Mouse (Mus musculus) right cerebral cortex, adult 2 months (tissue): ENCODE results near the gene Sos1.
"Not testable (repeated sequence)": the region's sequence is repeated elsewhere in the genome, so short reads cannot be mapped to it uniquely, and the experiment has no call there.

Source experiments
- DNase-seq, 2 experiments: peaks; one replicate each; pipeline ENCODE4 v3.0.0; 2021 to 2022; ENCODE audit warnings: low spot score in 2 of 2

Gene Sos1

DNA sequence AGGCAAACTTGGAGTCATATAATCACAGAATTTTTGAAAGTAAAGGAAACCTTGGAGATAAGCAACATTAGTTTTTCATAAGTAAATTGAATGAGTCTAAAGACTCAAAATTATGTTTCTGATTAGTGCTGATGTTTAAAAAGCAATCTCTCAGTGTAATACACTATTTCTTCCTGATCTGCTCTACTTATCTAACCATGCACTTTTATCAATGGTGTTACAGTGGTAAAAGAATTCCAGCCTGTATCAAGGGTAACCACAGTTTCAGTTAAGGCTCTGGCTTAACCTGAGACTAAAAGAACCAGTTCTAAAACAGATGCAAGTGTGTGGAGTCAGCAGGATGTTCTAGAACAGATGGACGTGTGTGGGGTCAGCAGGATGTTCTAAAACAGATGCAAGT is 59.3 kb downstream of the Sos1 start:
- DNase-seq: no peak

- no peak for DNase-seq
These were observed 61.6 kb downstream of the Sos1 start for GRCm38 (mm10) chr17:80418572-80419210.

GRCm38 (mm10) chr17:80411182-80411581 is 69.1 kb downstream of the Sos1 start:
- DNase-seq: no peak

GRCm38 (mm10) chr17:80398243-80398642 is 82.0 kb downstream of the Sos1 start:
- no peak for DNase-seq

DNA sequence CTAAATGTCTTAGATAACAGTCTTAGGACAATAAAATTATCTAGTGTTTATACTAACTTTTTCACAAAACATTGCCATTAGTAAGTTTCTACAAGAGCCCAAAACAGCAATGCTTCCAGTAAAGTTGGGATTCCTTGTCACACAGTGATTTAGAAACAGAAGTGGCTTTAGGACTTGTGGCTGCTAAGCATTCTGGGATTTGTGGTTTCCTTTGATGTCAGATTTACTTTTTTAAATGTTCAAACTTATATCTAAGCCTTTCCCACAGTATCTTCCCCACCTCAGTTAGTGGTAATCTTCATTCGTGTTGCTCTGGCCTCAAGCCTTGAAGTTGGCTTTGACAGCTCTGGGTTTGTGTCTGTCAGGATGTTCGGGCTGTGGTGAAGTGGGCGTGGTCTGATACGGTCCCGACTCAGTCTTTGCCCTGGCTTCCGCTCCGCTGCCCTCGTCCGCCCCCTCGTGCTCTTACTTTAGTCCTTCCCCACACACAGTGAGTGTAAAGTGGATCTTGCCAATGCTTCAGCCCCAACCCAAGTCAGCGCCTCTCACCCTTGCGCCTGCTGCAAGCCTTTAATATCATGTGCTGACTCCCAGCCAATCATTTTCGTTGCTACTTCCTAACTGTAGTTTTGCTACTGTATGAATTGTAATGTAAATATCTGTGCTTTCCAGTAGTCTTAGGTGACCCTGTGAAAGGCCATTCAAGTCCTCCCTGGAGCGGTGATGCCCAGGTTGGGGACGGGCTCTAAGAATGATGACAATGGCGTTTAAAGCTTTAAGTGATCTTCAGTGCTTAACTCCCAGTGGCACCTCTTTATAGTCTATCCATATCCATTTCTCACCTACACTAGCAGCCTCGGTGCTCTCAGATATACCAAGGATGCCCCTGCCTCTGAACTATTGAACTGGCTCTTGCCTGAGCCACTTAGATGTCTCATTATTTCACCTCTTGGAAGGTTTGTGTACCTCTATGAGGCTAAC is 88.5 kb downstream of the Sos1 start:
- DNase-seq: peak; percentile 17 to 34

GRCm38 (mm10) chr17:80390024-80390423 is 90.2 kb downstream of the Sos1 start:
- DNase-seq: no peak

DNA sequence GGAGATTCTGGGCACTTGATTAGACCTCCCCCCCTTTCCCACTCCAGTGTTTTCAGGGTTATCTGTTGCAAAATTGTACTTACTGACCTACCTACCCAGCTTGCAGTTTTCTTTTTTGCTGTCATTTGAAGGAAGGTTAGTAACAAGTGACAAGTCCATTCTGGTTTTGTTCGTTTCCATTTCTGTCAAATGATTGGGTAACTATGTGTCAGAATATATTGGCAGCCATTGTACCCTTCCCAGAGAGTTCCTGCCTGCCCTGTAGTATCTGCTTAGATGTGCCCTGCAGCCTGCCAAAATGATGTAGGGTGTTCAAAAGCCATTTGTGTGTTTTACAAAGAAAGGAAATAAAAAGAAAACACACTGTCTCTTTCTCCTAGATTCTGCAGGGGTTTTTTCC is 94.6 kb downstream of the Sos1 start:
- no peak for DNase-seq

- not testable (repeated sequence) for DNase-seq
These were observed 101.9 kb downstream of the Sos1 start for GRCm38 (mm10) chr17:80378386-80378785.

GRCm38 (mm10) chr17:80373726-80374096 is 106.5 kb downstream of the Sos1 start:
- no peak for DNase-seq

GRCm38 (mm10) chr17:80372989-80373725 is 107.1 kb downstream of the Sos1 start, which contains the start of gene Gm10190:
Gene Gm10190, minus strand, starts transcription at chr17:80373541.
- peak; percentile 82 to 89 for DNase-seq

DNA sequence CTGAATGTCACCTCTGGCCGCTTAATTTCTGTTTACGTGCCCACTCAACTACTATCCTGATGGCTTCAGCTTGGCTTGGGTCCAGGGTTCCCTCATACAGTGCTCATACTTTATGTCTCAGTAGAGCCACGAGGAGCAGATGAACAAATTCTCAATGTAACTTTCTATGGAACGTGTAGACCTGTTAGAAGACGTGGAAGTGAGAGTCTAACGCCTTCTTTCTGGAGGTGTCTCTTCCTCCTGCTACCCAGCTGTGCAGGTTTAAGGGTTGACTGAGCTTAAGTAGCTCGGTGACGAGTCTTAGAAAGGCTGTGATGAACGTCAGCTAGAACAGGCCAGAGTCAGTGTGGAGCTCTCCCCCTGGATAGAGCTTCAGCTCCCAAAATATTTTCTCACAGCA is 111.6 kb downstream of the Sos1 start:
- no peak for DNase-seq

DNA sequence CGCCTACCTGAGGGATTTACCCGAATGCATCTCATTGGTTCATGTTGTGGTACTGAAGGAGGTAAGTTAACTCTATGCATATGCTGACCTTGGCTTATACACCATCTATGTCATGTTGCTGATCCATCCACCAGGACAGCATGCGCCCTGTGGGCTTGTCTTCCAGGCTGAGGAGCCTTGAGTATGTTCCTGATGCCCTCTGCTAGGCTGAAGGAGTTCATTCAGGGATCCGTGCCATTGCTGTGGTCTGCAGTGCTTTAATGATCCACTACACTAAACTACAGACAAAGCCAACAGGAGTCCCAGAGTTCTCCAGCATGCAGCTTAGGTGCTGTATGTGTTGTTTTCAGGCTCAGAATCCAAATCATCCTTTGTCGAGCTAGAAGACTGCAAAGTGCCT is 113.0 kb downstream of the Sos1 start:
- DNase-seq: no peak

DNA sequence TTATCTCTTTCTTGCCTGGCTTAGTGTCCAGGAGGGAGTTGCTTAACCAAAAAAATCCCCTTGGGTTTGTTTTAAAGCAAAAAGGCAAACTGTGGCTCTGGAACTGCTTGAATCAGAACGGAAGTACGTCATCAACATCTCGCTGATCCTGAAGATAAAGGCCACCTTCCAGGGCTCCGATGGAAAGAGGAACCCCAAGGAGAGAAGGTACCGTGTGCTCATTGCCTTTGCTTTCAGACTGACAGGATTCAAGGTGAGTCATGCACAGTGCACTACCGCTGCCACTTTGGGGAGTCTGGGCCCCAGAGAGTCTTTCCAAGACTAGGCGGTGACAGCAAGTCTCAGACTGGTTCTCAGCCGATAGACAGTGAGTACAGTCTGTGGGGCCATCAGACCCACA is 120.0 kb downstream of the Sos1 start:
- no peak for DNase-seq

GRCm38 (mm10) chr17:80347234-80347633 is 133.0 kb downstream of the Sos1 start:
- no peak for DNase-seq

- no peak for DNase-seq
These were observed 133.6 kb downstream of the Sos1 start for GRCm38 (mm10) chr17:80346591-80347125.

GRCm38 (mm10) chr17:80345277-80345676 is 135.0 kb downstream of the Sos1 start:
- DNase-seq: no peak
